Mouse (Mus musculus) brain, embryonic 14.5 days (tissue): ENCODE measurements around the gene Amdhd1.

ENCODE experiments used
- CTCF ChIP-seq: fragments of 200-500 bp; IDR thresholded peaks from 2 replicates; pipeline ENCODE4 v1.5.1; 2012; ENCODE audit warnings: inconsistent platforms, mild to moderate bottlenecking, moderate library complexity, borderline replicate concordance; ENCODE audit not compliant: insufficient read depth, insufficient read length; ENCODE audit errors: extremely low read depth
- POLR2A ChIP-seq: fragments of 200-500 bp; IDR thresholded peaks from 2 replicates; pipeline ENCODE4 v1.6.1; 2012; ENCODE audit warnings: mild to moderate bottlenecking, inconsistent platforms, borderline replicate concordance; ENCODE audit not compliant: poor library complexity, insufficient read depth, insufficient read length, severe bottlenecking; ENCODE audit errors: extremely low read depth

GRCm38 (mm10) chr10:93517754-93518153 lies 22.1 kb downstream of the Amdhd1 start:
- TF ChIP-seq CTCF (no peak), POLR2A (no peak)
